Mouse (Mus musculus) heart, embryonic 12.5 days (tissue): ENCODE data around the gene 1700013G24Rik. TPM values are rescaled to one million over a fixed set of nuclear protein-coding genes. Genes with fewer than 3 reads are reported as not detected.

Experiments
- ATAC-seq: fragments of 200-750 bp; cut with Nextera tagmentation; 2 replicates; pipeline ENCODE4 v1.8.0; 2017; ENCODE audit warnings: moderate TSS enrichment, moderate library complexity; ENCODE audit not compliant: insufficient number of reproducible peaks, low FRiP score
- H3K27ac ChIP-seq: fragments of 300-500 bp; sonication (generic); 2 replicates; pipeline ENCODE4 v1.5.1; 2016; ENCODE audit warnings: mild to moderate bottlenecking, moderate library complexity; ENCODE audit not compliant: poor library complexity, severe bottlenecking
- H3K27me3 ChIP-seq: fragments of 300-500 bp; sonication (generic); replicated peaks from 2 replicates; pipeline ENCODE4 v1.6.1; 2016; ENCODE audit warnings: mild to moderate bottlenecking, moderate library complexity
- H3K36me3 ChIP-seq: fragments of 300-500 bp; sonication (generic); 2 replicates; pipeline ENCODE4 v1.6.1; 2016; ENCODE audit warnings: mild to moderate bottlenecking, moderate library complexity
- H3K4me1 ChIP-seq: fragments of 300-500 bp; sonication (generic); replicated peaks from 2 replicates; pipeline ENCODE4 v1.6.1; 2016; ENCODE audit warnings: mild to moderate bottlenecking
- H3K4me2 ChIP-seq: fragments of 300-500 bp; sonication (generic); 2 replicates; pipeline ENCODE4 v1.6.1; 2016; ENCODE audit warnings: mild to moderate bottlenecking, moderate library complexity
- H3K4me3 ChIP-seq: fragments of 300-500 bp; sonication (generic); 2 replicates; pipeline ENCODE4 v1.5.1; 2016; ENCODE audit warnings: mild to moderate bottlenecking
- H3K9ac ChIP-seq: fragments of 300-500 bp; sonication (generic); 2 replicates; pipeline ENCODE4 v1.6.1; 2016; ENCODE audit warnings: mild to moderate bottlenecking, moderate library complexity
- H3K9me3 ChIP-seq: fragments of 300-500 bp; sonication (generic); replicated peaks from 2 replicates; pipeline ENCODE4 v1.6.1; 2016; ENCODE audit warnings: mild to moderate bottlenecking, moderate library complexity
- WGBS: fragments of 180-500 bp; shearing (Covaris S2); methylation state at CpG from one replicate; pipeline ENCODE4 v1.1.7; 2016; 5-methylcytosine and 5-hydroxymethylcytosine counted together
- polyA plus RNA-seq: library from polyadenylated mRNA; unstranded; fragments of >200 nt; fragmentation: Nextera tagmentation; extraction: Ambion mirVana; gene quantifications from 2 replicates; pipeline ENCODE4 v1.2.1, GENCODE M21; 2016

1700013G24Rik gene
- polyA plus RNA-seq, 1 experiment from 2014 or later = not detected

- WGBS = 83% methylated on average over 4 of the region's 4 CpGs
- no peaks in the 10 kb centered on the region for H3K36me3 ChIP-seq
These were observed 11.8 kb upstream of the 1700013G24Rik start for GRCm38 (mm10) chr4:137441332-137441731.

GRCm38 (mm10) chr4:137443625-137444024, 9.5 kb upstream of the 1700013G24Rik start:
- peaks cover 4% of the 10 kb centered on the region; the same call in 1 of the 2 replicates for H3K9me3 ChIP-seq
- 32% methylated on average over 5 of the region's 5 CpGs for WGBS
- 0 out of 2 replicates have a peak overlapping the region, but pooled peaks have one; percentile 23 for H3K4me2 ChIP-seq

More at GRCm38 (mm10) chr4:137441332-137441731, 11.8 kb upstream of the 1700013G24Rik start:
- no peak overlapping the region for H3K27ac ChIP-seq
- ATAC-seq = no peak
- H3K4me3 ChIP-seq = no peak overlapping the region
- 0 out of 2 replicates have a peak, but pooled peaks cover 3% of the 10 kb centered on the region for H3K27me3 ChIP-seq
- H3K4me1 ChIP-seq = peaks cover 4% of the 10 kb centered on the region
- H3K9me3 ChIP-seq = peaks cover 4% of the 10 kb centered on the region; the same call in 1 of the 2 replicates
- no peak overlapping the region for H3K4me2 ChIP-seq
- no peak overlapping the region for H3K9ac ChIP-seq

GRCm38 (mm10) chr4:137445881-137446280, 7.2 kb upstream of the 1700013G24Rik start:
- ATAC-seq = no peak
- Histone ChIP-seq H3K27ac (no peak overlapping the region), H3K9me3 (peaks cover 4% of the 10 kb centered on the region; the same call in 1 of the 2 replicates), H3K4me3 (no peak overlapping the region), H3K4me1 (peaks cover 27% of the 10 kb centered on the region), H3K4me2 (no peak overlapping the region), H3K9ac (no peak overlapping the region), H3K36me3 (no peaks in the 10 kb centered on the region), H3K27me3 (0 out of 2 replicates have a peak, but pooled peaks cover 3% of the 10 kb centered on the region)
- 88% methylated on average over 4 of the region's 4 CpGs for WGBS

More at GRCm38 (mm10) chr4:137443625-137444024, 9.5 kb upstream of the 1700013G24Rik start:
- Histone ChIP-seq H3K4me3 (no peak overlapping the region), H3K36me3 (no peaks in the 10 kb centered on the region), H3K9ac (no peak overlapping the region), H3K27ac (no peak overlapping the region), H3K4me1 (peaks cover 15% of the 10 kb centered on the region), H3K27me3 (0 out of 2 replicates have a peak, but pooled peaks cover 3% of the 10 kb centered on the region)
- ATAC-seq = no peak

- no peaks in the 10 kb centered on the region for H3K9me3 ChIP-seq
- peak overlapping the region; percentile 18; the same call in 1 of the 2 replicates for H3K27ac ChIP-seq
- peaks cover 27% of the 10 kb centered on the region for H3K4me1 ChIP-seq
- 0 out of 2 replicates have a peak overlapping the region, but pooled peaks have one; percentile 8 for H3K4me2 ChIP-seq
- H3K36me3 ChIP-seq = no peaks in the 10 kb centered on the region
- ATAC-seq = no peak
- 55% methylated on average over 7 of the region's 7 CpGs for WGBS
- H3K4me3 ChIP-seq = no peak overlapping the region
- 0 out of 2 replicates have a peak overlapping the region, but pooled peaks have one; percentile 8 for H3K9ac ChIP-seq
- H3K27me3 ChIP-seq = 0 out of 2 replicates have a peak, but pooled peaks cover 3% of the 10 kb centered on the region
These were observed 5.5 kb upstream of the 1700013G24Rik start for GRCm38 (mm10) chr4:137447363-137448196.

- H3K9me3 ChIP-seq = no peaks in the 10 kb centered on the region
- no peak overlapping the region for H3K4me3 ChIP-seq
- H3K4me2 ChIP-seq = 0 out of 2 replicates have a peak overlapping the region, but pooled peaks have one; percentile 8
- peak overlapping the region; percentile 8; the same call in 1 of the 2 replicates for H3K9ac ChIP-seq
- peaks cover 29% of the 10 kb centered on the region for H3K4me1 ChIP-seq
- 29% methylated on average over 6 of the region's 6 CpGs for whole genome bisulfite sequencing
- peak overlapping the region; percentile 18; the same call in 1 of the 2 replicates for H3K27ac ChIP-seq
- H3K27me3 ChIP-seq = 0 out of 2 replicates have a peak, but pooled peaks cover 3% of the 10 kb centered on the region
- no peak for ATAC-seq
- no peaks in the 10 kb centered on the region for H3K36me3 ChIP-seq
These were observed 4.9 kb upstream of the 1700013G24Rik start for GRCm38 (mm10) chr4:137448197-137448596.

- 27% methylated on average over 2 of the region's 2 CpGs for WGBS
- Histone ChIP-seq H3K4me2 (0 out of 2 replicates have a peak overlapping the region, but pooled peaks have one; percentile 8), H3K4me3 (no peak overlapping the region), H3K9ac (0 out of 2 replicates have a peak overlapping the region, but pooled peaks have one; percentile 8), H3K4me1 (peaks cover 34% of the 10 kb centered on the region), H3K27ac (peak overlapping the region; percentile 18; the same call in 1 of the 2 replicates), H3K27me3 (0 out of 2 replicates have a peak, but pooled peaks cover 3% of the 10 kb centered on the region), H3K36me3 (no peaks in the 10 kb centered on the region), H3K9me3 (no peaks in the 10 kb centered on the region)
- ATAC-seq = no peak
These were observed 4.4 kb upstream of the 1700013G24Rik start for GRCm38 (mm10) chr4:137448641-137449040.

GRCm38 (mm10) chr4:137449132-137449531, 4.0 kb upstream of the 1700013G24Rik start:
- Histone ChIP-seq H3K27ac (peak overlapping the region; percentile 18; the same call in 1 of the 2 replicates), H3K36me3 (no peaks in the 10 kb centered on the region), H3K4me1 (peaks cover 38% of the 10 kb centered on the region), H3K9me3 (no peaks in the 10 kb centered on the region), H3K4me3 (no peak overlapping the region), H3K4me2 (no peak overlapping the region), H3K27me3 (0 out of 2 replicates have a peak, but pooled peaks cover 3% of the 10 kb centered on the region), H3K9ac (no peak overlapping the region)
- WGBS = 38% methylated on average over 2 of the region's 2 CpGs
- ATAC-seq = no peak

- 0 out of 2 replicates have a peak, but pooled peaks cover 3% of the 10 kb centered on the region for H3K27me3 ChIP-seq
- H3K36me3 ChIP-seq = no peaks in the 10 kb centered on the region
- 67% methylated on average over 10 of the region's 10 CpGs for WGBS
- H3K4me3 ChIP-seq = no peak overlapping the region
- H3K9ac ChIP-seq = no peak overlapping the region
- ATAC-seq = no peak
- H3K4me2 ChIP-seq = no peak overlapping the region
- no peaks in the 10 kb centered on the region for H3K9me3 ChIP-seq
- H3K4me1 ChIP-seq = peaks cover 40% of the 10 kb centered on the region
- H3K27ac ChIP-seq = peak overlapping the region; percentile 29; the same call in 1 of the 2 replicates
These were observed 3.4 kb upstream of the 1700013G24Rik start for GRCm38 (mm10) chr4:137449715-137450114.

- no peaks in the 10 kb centered on the region for H3K9me3 ChIP-seq
- peaks cover 42% of the 10 kb centered on the region for H3K4me1 ChIP-seq
- H3K9ac ChIP-seq = no peak overlapping the region
- WGBS = 94% methylated on average over 5 of the region's 6 CpGs
- H3K4me3 ChIP-seq = no peak overlapping the region
- no peak overlapping the region for H3K4me2 ChIP-seq
- ATAC-seq = no peak
- H3K27ac ChIP-seq = no peak overlapping the region
- no peaks in the 10 kb centered on the region for H3K36me3 ChIP-seq
- H3K27me3 ChIP-seq = no peaks in the 10 kb centered on the region
These were observed 894 bp upstream of the 1700013G24Rik start for GRCm38 (mm10) chr4:137452190-137452589.

GRCm38 (mm10) chr4:137454582-137454981, 1.5 kb downstream of the 1700013G24Rik start:
- 74% methylated on average over 14 of the region's 14 CpGs for WGBS
- H3K4me2 ChIP-seq = no peak overlapping the region
- H3K9ac ChIP-seq = no peak overlapping the region
- H3K36me3 ChIP-seq = no peaks in the 10 kb centered on the region
- H3K9me3 ChIP-seq = no peaks in the 10 kb centered on the region
- H3K4me1 ChIP-seq = peaks cover 31% of the 10 kb centered on the region
- no peak overlapping the region for H3K4me3 ChIP-seq
- no peak overlapping the region for H3K27ac ChIP-seq
- H3K27me3 ChIP-seq = no peaks in the 10 kb centered on the region
- no peak for ATAC-seq

GRCm38 (mm10) chr4:137456581-137456980, 3.5 kb downstream of the 1700013G24Rik start:
- no peaks in the 10 kb centered on the region for H3K9me3 ChIP-seq
- no peak overlapping the region for H3K27ac ChIP-seq
- no peak overlapping the region for H3K4me3 ChIP-seq
- H3K9ac ChIP-seq = no peak overlapping the region
- H3K27me3 ChIP-seq = no peaks in the 10 kb centered on the region
- H3K4me2 ChIP-seq = no peak overlapping the region
- H3K36me3 ChIP-seq = no peaks in the 10 kb centered on the region
- WGBS = 83% methylated on average over 12 of the region's 12 CpGs
- peaks cover 37% of the 10 kb centered on the region for H3K4me1 ChIP-seq
- ATAC-seq = no peak
